10 mouse cellular contexts compared by ENCODE assay signal in the genomic region with DNA sequence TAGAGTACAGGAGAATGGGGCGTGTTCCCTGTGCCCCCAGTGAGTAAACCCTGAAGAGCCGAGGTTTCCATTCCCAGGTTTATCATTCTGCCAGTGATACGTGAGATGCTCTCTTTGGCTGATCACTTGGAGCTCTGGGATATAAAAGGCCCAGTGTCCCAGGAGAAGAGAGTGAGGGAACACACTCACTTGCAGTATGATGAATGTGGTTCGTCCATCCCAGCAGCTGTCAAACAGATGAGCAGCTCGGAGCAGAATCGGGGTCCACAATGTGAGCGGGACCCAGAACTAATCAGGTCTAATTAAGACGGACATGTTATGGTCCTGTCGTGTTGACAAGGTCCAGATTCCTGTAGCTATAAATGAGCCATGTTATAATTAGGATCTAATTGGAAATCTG.
DNase-seq lines count a peak whose midpoint lies in the region; ATAC-seq lines count a peak whose summit lies in the region.
"Had no signal": no experiment of that assay in that cellular context is flagged by ENCODE, and none has a peak within 500 bp of the region (broad histone marks: within the 10 kb centered on the region; RNA-seq: fewer than 3 reads in every experiment).

No protein-coding gene starts in this region.

- ATAC-seq in midbrain, embryonic 14.5 days (ENCODE audit: low FRiP score, low TSS enrichment) = no peak
- ATAC-seq in midbrain, embryonic 16.5 days = no peak
- no peak for ATAC-seq in embryonic facial prominence, embryonic 15.5 days (ENCODE audit: insufficient number of reproducible peaks, low FRiP score, low TSS enrichment, low read depth)
- peak; percentile 79; the same call in 1 of the 2 replicates for ATAC-seq in hindbrain, embryonic 15.5 days (ENCODE audit: low FRiP score, low read depth)
- ATAC-seq in liver, embryonic 11.5 days (replicated peaks; ENCODE audit: low FRiP score) = no peak

- peak overlapping the region; percentile 26; the same call in 1 of the 2 replicates for H3K4me2 ChIP-seq in midbrain, embryonic 14.5 days (ENCODE audit: low read length)
- no peak overlapping the region for H3K4me2 ChIP-seq in midbrain, embryonic 16.5 days (ENCODE audit: low read length)
- H3K4me2 ChIP-seq in embryonic facial prominence, embryonic 15.5 days (replicated peaks) = peak overlapping the region; percentile 1; the same call in 1 of the 2 replicates
- H3K4me2 ChIP-seq in hindbrain, embryonic 15.5 days = peak overlapping the region; percentile 33
- no peak overlapping the region for H3K4me2 ChIP-seq in liver, embryonic 11.5 days

- no peaks in the 10 kb centered on the region for H3K36me3 ChIP-seq in midbrain, embryonic 14.5 days (ENCODE audit: control insufficient read depth, insufficient read depth, low read length)
- H3K36me3 ChIP-seq in midbrain, embryonic 16.5 days (ENCODE audit: control insufficient read depth, insufficient read depth, low read length) = no peaks in the 10 kb centered on the region
- no peaks in the 10 kb centered on the region for H3K36me3 ChIP-seq in embryonic facial prominence, embryonic 15.5 days
- no peaks in the 10 kb centered on the region for H3K36me3 ChIP-seq in hindbrain, embryonic 15.5 days
- no peaks in the 10 kb centered on the region for H3K36me3 ChIP-seq in liver, embryonic 11.5 days (ENCODE audit: control insufficient read depth, insufficient read depth, low read length)

- H3K4me3 ChIP-seq in midbrain, embryonic 14.5 days (replicated peaks; ENCODE audit: low read depth, low read length) = no peak overlapping the region
- no peak overlapping the region for H3K4me3 ChIP-seq in midbrain, embryonic 16.5 days (ENCODE audit: low read depth, low read length)
- H3K4me3 ChIP-seq in embryonic facial prominence, embryonic 15.5 days (replicated peaks) = no peak overlapping the region
- H3K4me3 ChIP-seq in hindbrain, embryonic 15.5 days = no peak overlapping the region
- H3K4me3 ChIP-seq in liver, embryonic 11.5 days (ENCODE audit: low read depth, low read length) = no peak overlapping the region

- no peak overlapping the region for H3K9ac ChIP-seq in midbrain, embryonic 14.5 days (replicated peaks; ENCODE audit: low read length)
- no peak overlapping the region for H3K9ac ChIP-seq in midbrain, embryonic 16.5 days (ENCODE audit: low read depth, low read length)
- H3K9ac ChIP-seq in embryonic facial prominence, embryonic 15.5 days = no peak overlapping the region
- H3K9ac ChIP-seq in hindbrain, embryonic 15.5 days = no peak overlapping the region
- no peak overlapping the region for H3K9ac ChIP-seq in liver, embryonic 11.5 days (ENCODE audit: low read depth, low read length)

- no peaks in the 10 kb centered on the region for H3K27me3 ChIP-seq in midbrain, embryonic 14.5 days (ENCODE audit: control insufficient read depth, insufficient read depth, low read length)
- no peaks in the 10 kb centered on the region for H3K27me3 ChIP-seq in midbrain, embryonic 16.5 days (ENCODE audit: control insufficient read depth, insufficient read depth, low read depth, low read length)
- H3K27me3 ChIP-seq in embryonic facial prominence, embryonic 15.5 days = no peaks in the 10 kb centered on the region
- H3K27me3 ChIP-seq in hindbrain, embryonic 15.5 days = no peaks in the 10 kb centered on the region
- H3K27me3 ChIP-seq in liver, embryonic 11.5 days (replicated peaks; ENCODE audit: control insufficient read depth, insufficient read depth, low read length) = no peaks in the 10 kb centered on the region

- H3K4me1 ChIP-seq in midbrain, embryonic 14.5 days (ENCODE audit: control insufficient read depth, insufficient read depth, low read length) = peaks cover 8% of the 10 kb centered on the region; the same call in 1 of the 2 replicates
- H3K4me1 ChIP-seq in midbrain, embryonic 16.5 days (ENCODE audit: control insufficient read depth, insufficient read depth, low read length) = 0 out of 2 replicates have a peak, but pooled peaks cover 4% of the 10 kb centered on the region
- H3K4me1 ChIP-seq in embryonic facial prominence, embryonic 15.5 days = no peaks in the 10 kb centered on the region
- peaks cover 6% of the 10 kb centered on the region for H3K4me1 ChIP-seq in hindbrain, embryonic 15.5 days (replicated peaks)
- no peaks in the 10 kb centered on the region for H3K4me1 ChIP-seq in liver, embryonic 11.5 days (replicated peaks; ENCODE audit: control insufficient read depth, insufficient read depth, low read length)

- peak; percentile 39 for DNase-seq in midbrain, embryonic 14.5 days
- no peak for DNase-seq in liver, embryonic 11.5 days (ENCODE audit: low spot score)
- DNase-seq in B cell, adult 2 months = no peak
- DNase-seq in kidney, adult 9 months = no peak
- DNase-seq: cerebellum, adult 9-10 months; heart, adult 11 months; thymus, postnatal 14 days had no signal

- H3K27ac ChIP-seq in midbrain, embryonic 14.5 days (replicated peaks; ENCODE audit: low read depth, low read length) = no peak overlapping the region
- no peak overlapping the region for H3K27ac ChIP-seq in midbrain, embryonic 16.5 days (ENCODE audit: low read length)
- H3K27ac ChIP-seq in embryonic facial prominence, embryonic 15.5 days (replicated peaks) = no peak overlapping the region
- H3K27ac ChIP-seq in hindbrain, embryonic 15.5 days (replicated peaks) = no peak overlapping the region
- no peak overlapping the region for H3K27ac ChIP-seq in liver, embryonic 11.5 days (ENCODE audit: low read depth, low read length)

- H3K9me3 ChIP-seq in midbrain, embryonic 14.5 days (ENCODE audit: control insufficient read depth, low read length) = no peaks in the 10 kb centered on the region
- no peaks in the 10 kb centered on the region for H3K9me3 ChIP-seq in midbrain, embryonic 16.5 days (replicated peaks; ENCODE audit: control insufficient read depth, low read length, poor library complexity, severe bottlenecking)
- H3K9me3 ChIP-seq in embryonic facial prominence, embryonic 15.5 days (replicated peaks) = no peaks in the 10 kb centered on the region
- H3K9me3 ChIP-seq in hindbrain, embryonic 15.5 days = no peaks in the 10 kb centered on the region
- H3K9me3 ChIP-seq in liver, embryonic 11.5 days (ENCODE audit: control insufficient read depth, low read length) = no peaks in the 10 kb centered on the region

- WGBS in midbrain, embryonic 14.5 days = 15% methylated on average over 9 of the region's 9 CpGs
- WGBS in midbrain, embryonic 16.5 days = 18% methylated on average over 9 of the region's 9 CpGs
- WGBS in embryonic facial prominence, embryonic 15.5 days = 19% methylated on average over 9 of the region's 9 CpGs
- 14% methylated on average over 9 of the region's 9 CpGs for WGBS in hindbrain, embryonic 15.5 days
- 65% methylated on average over 9 of the region's 9 CpGs for WGBS in liver, embryonic 11.5 days

Comparison
In these comparisons a context has a peak if more than half of its experiments do, and no peak if none do; other contexts are left out.
1. H3K4me2 ChIP-seq: peak in midbrain, embryonic 14.5 days (single experiment), embryonic facial prominence, embryonic 15.5 days (single experiment) and hindbrain, embryonic 15.5 days (single experiment); none in midbrain, embryonic 16.5 days (single experiment) and liver, embryonic 11.5 days (single experiment).